Mouse (Mus musculus) stomach, embryonic 16.5 days (tissue): ENCODE measurements around the gene Gpr107. TPM values are rescaled to one million over a fixed set of nuclear protein-coding genes. Genes with fewer than 3 reads are reported as not detected.

ENCODE experiments used
- ATAC-seq: fragments of 200-750 bp; cut with Nextera tagmentation; 2 replicates; pipeline ENCODE4 v1.8.0; 2017; ENCODE audit warnings: moderate number of reproducible peaks, moderate TSS enrichment; ENCODE audit not compliant: insufficient read depth, low FRiP score
- H3K27ac ChIP-seq: fragments of 300-500 bp; sonication (generic); 2 replicates; pipeline ENCODE4 v1.5.1; 2014; ENCODE audit warnings: low read length
- H3K27me3 ChIP-seq: fragments of 300-500 bp; sonication (generic); 2 replicates; pipeline ENCODE4 v1.6.1; 2014; ENCODE audit warnings: low read length, control low read depth, mixed read lengths; ENCODE audit not compliant: control insufficient read depth, insufficient read depth
- H3K36me3 ChIP-seq: fragments of 300-500 bp; sonication (generic); 2 replicates; pipeline ENCODE4 v1.6.1; 2014; ENCODE audit warnings: low read length; ENCODE audit not compliant: control insufficient read depth, insufficient read depth
- H3K4me1 ChIP-seq: fragments of 300-500 bp; sonication (generic); 2 replicates; pipeline ENCODE4 v1.6.1; 2014; ENCODE audit warnings: low read length, control low read depth, mixed read lengths; ENCODE audit not compliant: control insufficient read depth, insufficient read depth
- H3K4me2 ChIP-seq: fragments of 300-500 bp; sonication (generic); 2 replicates; pipeline ENCODE4 v1.6.1; 2014; ENCODE audit warnings: low read depth, low read length, mixed read lengths
- H3K4me3 ChIP-seq: fragments of 300-500 bp; sonication (generic); replicated peaks from 2 replicates; pipeline ENCODE4 v1.5.1; 2014; ENCODE audit warnings: mild to moderate bottlenecking, low read length
- H3K9ac ChIP-seq: fragments of 300-500 bp; sonication (generic); 2 replicates; pipeline ENCODE4 v1.6.1; 2014; ENCODE audit warnings: low read length
- H3K9me3 ChIP-seq: fragments of 300-500 bp; sonication (generic); replicated peaks from 2 replicates; pipeline ENCODE4 v1.6.1; 2016; ENCODE audit warnings: low read length, control low read depth; ENCODE audit not compliant: control insufficient read depth
- WGBS: fragments of 180-500 bp; shearing (Covaris S2); extraction: QIAGEN DNeasy Blood & Tissue Kit; methylation state at CpG from one replicate; pipeline ENCODE4 v1.1.7; 2014; 5-methylcytosine and 5-hydroxymethylcytosine counted together
- polyA plus RNA-seq: library from polyadenylated mRNA; unstranded; fragments of >200 nt; fragmentation: Nextera tagmentation; extraction: Ambion mirVana; gene quantifications from 2 replicates; pipeline ENCODE4 v1.2.1, GENCODE M21; 2015

The Gpr107 gene
- polyA plus RNA-seq, 1 experiment from 2014 or later = 39.3 TPM

GRCm38 (mm10) chr2:31206211-31206610, 54.1 kb downstream of the Gpr107 start:
- Histone ChIP-seq H3K4me3 (no peak overlapping the region), H3K4me2 (no peak overlapping the region), H3K4me1 (no peaks in the 10 kb centered on the region), H3K36me3 (no peaks in the 10 kb centered on the region), H3K9me3 (no peaks in the 10 kb centered on the region), H3K9ac (no peak overlapping the region), H3K27ac (no peak overlapping the region), H3K27me3 (no peaks in the 10 kb centered on the region)
- no peak for ATAC-seq
- WGBS = 55% methylated on average over 4 of the region's 4 CpGs

- 61% methylated on average over 8 of the region's 8 CpGs for WGBS
- no peak for ATAC-seq
- no peaks in the 10 kb centered on the region for H3K36me3 ChIP-seq
- no peaks in the 10 kb centered on the region for H3K9me3 ChIP-seq
- no peak overlapping the region for H3K4me3 ChIP-seq
- no peaks in the 10 kb centered on the region for H3K4me1 ChIP-seq
- H3K27ac ChIP-seq = no peak overlapping the region
- H3K9ac ChIP-seq = no peak overlapping the region
- H3K4me2 ChIP-seq = no peak overlapping the region
- H3K27me3 ChIP-seq = no peaks in the 10 kb centered on the region
Measured at GRCm38 (mm10) chr2:31206882-31207281, 54.8 kb downstream of the Gpr107 start.

- no peak overlapping the region for H3K27ac ChIP-seq
- no peaks in the 10 kb centered on the region for H3K27me3 ChIP-seq
- 84% methylated on average over 13 of the region's 13 CpGs for WGBS
- H3K4me2 ChIP-seq = no peak overlapping the region
- H3K9me3 ChIP-seq = no peaks in the 10 kb centered on the region
- no peaks in the 10 kb centered on the region for H3K4me1 ChIP-seq
- no peak for ATAC-seq
- H3K9ac ChIP-seq = no peak overlapping the region
- H3K36me3 ChIP-seq = no peaks in the 10 kb centered on the region
- no peak overlapping the region for H3K4me3 ChIP-seq
Measured at GRCm38 (mm10) chr2:31208544-31209142, 56.5 kb downstream of the Gpr107 start.

GRCm38 (mm10) chr2:31209525-31209924, 57.4 kb downstream of the Gpr107 start:
- no peaks in the 10 kb centered on the region for H3K9me3 ChIP-seq
- no peak overlapping the region for H3K9ac ChIP-seq
- WGBS = 81% methylated on average over 4 of the region's 4 CpGs
- no peaks in the 10 kb centered on the region for H3K36me3 ChIP-seq
- H3K4me2 ChIP-seq = no peak overlapping the region
- H3K4me1 ChIP-seq = no peaks in the 10 kb centered on the region
- no peak overlapping the region for H3K27ac ChIP-seq
- H3K27me3 ChIP-seq = no peaks in the 10 kb centered on the region
- ATAC-seq = no peak
- no peak overlapping the region for H3K4me3 ChIP-seq

- Histone ChIP-seq H3K27me3 (no peaks in the 10 kb centered on the region), H3K36me3 (no peaks in the 10 kb centered on the region), H3K4me2 (no peak overlapping the region), H3K4me1 (no peaks in the 10 kb centered on the region), H3K4me3 (no peak overlapping the region), H3K9me3 (no peaks in the 10 kb centered on the region), H3K9ac (no peak overlapping the region), H3K27ac (no peak overlapping the region)
- 71% methylated on average over 11 of the region's 11 CpGs for WGBS
- ATAC-seq = no peak
Measured at GRCm38 (mm10) chr2:31210144-31210847, 58.2 kb downstream of the Gpr107 start.

GRCm38 (mm10) chr2:31211204-31211603, 59.1 kb downstream of the Gpr107 start:
- H3K4me1 ChIP-seq = no peaks in the 10 kb centered on the region
- no peaks in the 10 kb centered on the region for H3K36me3 ChIP-seq
- no peak for ATAC-seq
- no peaks in the 10 kb centered on the region for H3K27me3 ChIP-seq
- 70% methylated on average over 3 of the region's 3 CpGs for WGBS
- no peak overlapping the region for H3K9ac ChIP-seq
- H3K27ac ChIP-seq = no peak overlapping the region
- H3K4me2 ChIP-seq = no peak overlapping the region
- H3K9me3 ChIP-seq = no peaks in the 10 kb centered on the region
- H3K4me3 ChIP-seq = no peak overlapping the region

- Histone ChIP-seq H3K27ac (no peak overlapping the region), H3K9ac (no peak overlapping the region), H3K4me3 (no peak overlapping the region), H3K27me3 (no peaks in the 10 kb centered on the region), H3K36me3 (no peaks in the 10 kb centered on the region), H3K4me1 (no peaks in the 10 kb centered on the region), H3K9me3 (no peaks in the 10 kb centered on the region), H3K4me2 (no peak overlapping the region)
- no peak for ATAC-seq
- WGBS = 89% methylated on average over 16 of the region's 16 CpGs
Measured at GRCm38 (mm10) chr2:31214211-31214796, 62.2 kb downstream of the Gpr107 start.

- Histone ChIP-seq H3K4me2 (no peak overlapping the region), H3K4me3 (no peak overlapping the region), H3K27me3 (no peaks in the 10 kb centered on the region), H3K4me1 (no peaks in the 10 kb centered on the region), H3K36me3 (no peaks in the 10 kb centered on the region), H3K27ac (no peak overlapping the region), H3K9me3 (no peaks in the 10 kb centered on the region), H3K9ac (no peak overlapping the region)
- 80% methylated on average over 3 of the region's 3 CpGs for WGBS
- ATAC-seq = no peak
Measured at GRCm38 (mm10) chr2:31218611-31219010, 66.5 kb downstream of the Gpr107 start.

- no peak overlapping the region for H3K4me2 ChIP-seq
- WGBS = 75% methylated on average over 6 of the region's 6 CpGs
- H3K36me3 ChIP-seq = no peaks in the 10 kb centered on the region
- no peaks in the 10 kb centered on the region for H3K27me3 ChIP-seq
- ATAC-seq = no peak
- H3K9ac ChIP-seq = no peak overlapping the region
- no peak overlapping the region for H3K4me3 ChIP-seq
- no peaks in the 10 kb centered on the region for H3K4me1 ChIP-seq
- H3K9me3 ChIP-seq = no peaks in the 10 kb centered on the region
- no peak overlapping the region for H3K27ac ChIP-seq
Measured at GRCm38 (mm10) chr2:31219470-31219869, 67.4 kb downstream of the Gpr107 start.
